In the genomic region with DNA sequence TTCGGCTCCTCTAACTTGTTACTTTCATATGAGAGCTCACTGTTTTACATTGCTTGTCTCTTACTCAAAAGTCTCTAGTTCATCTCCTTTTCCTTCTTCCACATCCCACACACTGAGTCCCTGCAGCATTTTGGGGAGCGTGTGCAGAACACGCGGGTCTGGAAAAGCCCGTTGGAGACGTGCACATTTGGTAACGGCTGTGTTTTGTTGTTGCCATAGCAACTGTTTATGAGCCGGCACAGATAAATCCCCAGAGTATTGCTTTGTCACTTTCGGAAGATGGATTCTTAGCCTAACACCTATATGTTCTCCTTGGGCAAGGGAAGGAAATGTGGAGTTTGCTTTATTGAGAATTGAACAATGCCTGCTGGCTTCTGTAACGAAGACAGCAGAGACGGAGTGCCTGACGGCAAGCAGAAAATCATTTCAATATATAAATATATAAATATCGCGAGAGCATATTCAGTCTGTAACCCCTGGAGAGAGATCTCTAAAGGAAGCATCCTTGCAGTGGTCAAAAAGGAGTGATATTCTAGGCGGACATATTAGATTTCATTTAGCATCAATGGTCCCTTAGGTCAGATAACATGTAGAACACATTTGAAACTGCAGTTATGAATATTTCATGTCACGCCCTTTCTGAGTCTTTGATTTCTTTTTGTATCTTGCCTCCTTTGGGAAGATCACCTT, we compare ENCODE assay signal across 11 mouse cellular contexts. TPM values are rescaled to one million over a fixed set of nuclear protein-coding genes. Genes with fewer than 3 reads are reported as not detected.
DNase-seq lines count a peak whose midpoint lies in the region; ATAC-seq lines count a peak whose summit lies in the region.
"Had no signal": no experiment of that assay in that cellular context is flagged by ENCODE, and none has a peak within 500 bp of the region (broad histone marks: within the 10 kb centered on the region; RNA-seq: fewer than 3 reads in every experiment).

No protein-coding gene starts in this region.

- no peak overlapping the region for H3K9ac ChIP-seq in forebrain, embryonic 15.5 days (replicated peaks)
- no peak overlapping the region for H3K9ac ChIP-seq in neural tube, embryonic 12.5 days

- no peak for ATAC-seq in forebrain, embryonic 15.5 days (replicated peaks)
- ATAC-seq in neural tube, embryonic 12.5 days (ENCODE audit: low FRiP score, low read depth): peak; percentile 72
- ATAC-seq: intestine, postnatal 0 days; Patski had no signal

- WGBS in forebrain, embryonic 15.5 days: 60% methylated on average over 16 of the region's 16 CpGs
- 58% methylated on average over 16 of the region's 16 CpGs for WGBS in neural tube, embryonic 12.5 days

- no peak overlapping the region; the same call in 1 of the 2 replicates for H3K4me2 ChIP-seq in forebrain, embryonic 15.5 days (replicated peaks)
- H3K4me2 ChIP-seq in neural tube, embryonic 12.5 days (replicated peaks): peak overlapping the region; percentile 28

- no peaks in the 10 kb centered on the region for H3K36me3 ChIP-seq in forebrain, embryonic 15.5 days
- no peaks in the 10 kb centered on the region for H3K36me3 ChIP-seq in neural tube, embryonic 12.5 days

- peak overlapping the region; percentile 13; the same call in 1 of the 2 replicates for H3K27ac ChIP-seq in forebrain, embryonic 15.5 days (replicated peaks)
- no peak overlapping the region for H3K27ac ChIP-seq in neural tube, embryonic 12.5 days

- H3K4me3 ChIP-seq in forebrain, embryonic 15.5 days: no peak overlapping the region
- no peak overlapping the region for H3K4me3 ChIP-seq in neural tube, embryonic 12.5 days

- H3K9me3 ChIP-seq in forebrain, embryonic 15.5 days: no peaks in the 10 kb centered on the region
- no peaks in the 10 kb centered on the region for H3K9me3 ChIP-seq in neural tube, embryonic 12.5 days

- no peaks in the 10 kb centered on the region for H3K27me3 ChIP-seq in forebrain, embryonic 15.5 days
- H3K27me3 ChIP-seq in neural tube, embryonic 12.5 days (replicated peaks): no peaks in the 10 kb centered on the region
- H3K27me3 ChIP-seq: Patski had no signal

- intact Hi-C loops in gastrocnemius, postnatal 14 days (cut with DNase I; ENCODE audit: low total_unique reads): no loop called here

- peak; percentile 85 for DNase-seq in brain, adult 2 months (ENCODE audit: low read depth, low spot score)
- peak; percentile 70 to 76 for DNase-seq in layer of hippocampus, adult 8-10 months (ENCODE audit: low spot score in 2 of 2)
- DNase-seq in natural killer cell, adult 2 months (ENCODE audit: low spot score in 2 of 2): no peak
- no peak for DNase-seq in gastrocnemius, postnatal 14 days
- DNase-seq in c-Kit-positive CD71-positive TER-119-positive erythroid progenitor cells, embryonic 14.5 days (ENCODE audit: low spot score): no peak
- DNase-seq: gastrocnemius, postnatal 10 days; lung, adult 18-20 months had no signal

- H3K4me1 ChIP-seq in forebrain, embryonic 15.5 days: peaks cover 7% of the 10 kb centered on the region
- peaks cover 3% of the 10 kb centered on the region; the same call in 1 of the 2 replicates for H3K4me1 ChIP-seq in neural tube, embryonic 12.5 days

RNA-seq across cellular contexts. Expression of a gene that starts 26.3 kb away (rescaled TPM):
- 5.3 and 5.4 TPM in 2 replicates for polyA plus RNA-seq in forebrain, embryonic 15.5 days (2015; fragmentation: Nextera tagmentation; extraction: Ambion mirVana)
- total RNA-seq in layer of hippocampus, adult 8-10 months (2022): 10 to 100 TPM; 13.6 to 17.0 (median 14.9) TPM
- 6.7 and 7.6 TPM in 2 replicates for polyA plus RNA-seq in neural tube, embryonic 12.5 days (2016; fragmentation: Nextera tagmentation; extraction: Ambion mirVana)
- 1 to 10 TPM in 1 of 2 experiments, under 1 TPM in 1; 0.62 to 1.4 TPM for total RNA-seq in gastrocnemius, postnatal 14 days (2021)

Comparison
In these comparisons a context has a peak if more than half of its experiments do, and no peak if none do; other contexts are left out.
1. DNase-seq: peak in brain, adult 2 months (single experiment) and layer of hippocampus, adult 8-10 months (2 of 2); none in natural killer cell, adult 2 months (0 of 2), gastrocnemius, postnatal 14 days (single experiment) and c-Kit-positive CD71-positive TER-119-positive erythroid progenitor cells, embryonic 14.5 days (single experiment).
2. RNA of a gene that starts 26.3 kb away (total RNA-seq): 13.6 to 17.0 TPM in layer of hippocampus, adult 8-10 months; 0.62 to 1.4 TPM in gastrocnemius, postnatal 14 days; every median in the first group is over 4 times any median in the second.